Mouse (Mus musculus): ENCODE measurements around the gene Slc26a10.

- TF ChIP-seq CTCF (IDR thresholded peaks at IDR 0.05; ENCODE audit: extremely low read depth, insufficient read depth, insufficient read length, insufficient replicate concordance) (no peak), POLR2A (IDR thresholded peaks at IDR 0.05; ENCODE audit: low read depth, low read length) (no peak)
Measured at GRCm38 (mm10) chr10:127226318-127226895, 46.0 kb upstream of the Slc26a10 start.
